Mouse (Mus musculus) G1E (cell line): ENCODE measurements around the gene Fam216a.

ENCODE experiments used
- CTCF ChIP-seq: IDR thresholded peaks from 2 replicates; pipeline ENCODE4 v1.5.1; 2012; ENCODE audit warnings: low read depth, low read length, inconsistent platforms, mixed read lengths
- GATA1 ChIP-seq: IDR thresholded peaks from 2 replicates; pipeline ENCODE4 v1.6.1; 2012; ENCODE audit warnings: borderline replicate concordance, low read length, inconsistent platforms, mixed read lengths
- GATA2 ChIP-seq: IDR thresholded peaks from 2 replicates; pipeline ENCODE4 v1.6.1; 2012; ENCODE audit warnings: low read depth, low read length, inconsistent platforms, borderline replicate concordance
- POLR2AphosphoS5 ChIP-seq: IDR thresholded peaks from 2 replicates; pipeline ENCODE4 v1.6.1; 2012; ENCODE audit warnings: low read depth, low read length, inconsistent platforms; ENCODE audit not compliant: insufficient replicate concordance
- TAL1 ChIP-seq: conservative IDR thresholded peaks from 2 replicates; pipeline ENCODE4 v1.6.1; 2012; ENCODE audit warnings: low read depth, low read length, inconsistent platforms, mixed read lengths

DNA sequence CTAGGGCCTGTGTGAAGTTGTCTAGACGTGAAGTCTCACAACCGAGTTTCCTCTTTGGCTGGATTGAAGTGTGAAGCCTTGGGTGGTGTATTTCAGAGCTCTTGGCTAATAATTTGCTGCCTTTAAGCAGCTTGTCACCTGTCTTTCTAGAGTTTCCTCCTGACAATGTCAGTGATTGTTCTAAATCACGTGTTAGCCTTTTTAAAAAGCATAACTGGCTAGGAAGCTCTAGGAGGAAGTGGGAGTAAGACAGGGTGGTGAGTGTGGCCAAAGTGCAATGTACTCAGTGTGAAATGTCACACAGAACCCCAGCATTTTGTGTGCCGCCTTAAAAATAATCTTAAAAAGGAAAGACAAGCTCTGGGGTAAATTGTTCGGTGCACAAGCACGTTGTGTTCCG, 28.4 kb downstream of the Fam216a start:
- TF ChIP-seq GATA1 (no peak), CTCF (no peak), POLR2AphosphoS5 (no peak), TAL1 (no peak), GATA2 (no peak)
